Mouse (Mus musculus) lung, adult 2 months (tissue): Measurements from ENCODE around the gene Npnt.

Source experiments
- CTCF ChIP-seq: fragments of 200-500 bp; IDR thresholded peaks from 2 replicates; pipeline ENCODE4 v1.5.1; 2011; ENCODE audit warnings: mild to moderate bottlenecking, low read length, control low read depth; ENCODE audit not compliant: insufficient read depth
- POLR2A ChIP-seq: fragments of 200-500 bp; IDR thresholded peaks from 2 replicates; pipeline ENCODE4 v1.6.1; 2011; ENCODE audit warnings: low read depth, mild to moderate bottlenecking, control low read depth, low read length, borderline replicate concordance; ENCODE audit errors: extremely low read depth

DNA sequence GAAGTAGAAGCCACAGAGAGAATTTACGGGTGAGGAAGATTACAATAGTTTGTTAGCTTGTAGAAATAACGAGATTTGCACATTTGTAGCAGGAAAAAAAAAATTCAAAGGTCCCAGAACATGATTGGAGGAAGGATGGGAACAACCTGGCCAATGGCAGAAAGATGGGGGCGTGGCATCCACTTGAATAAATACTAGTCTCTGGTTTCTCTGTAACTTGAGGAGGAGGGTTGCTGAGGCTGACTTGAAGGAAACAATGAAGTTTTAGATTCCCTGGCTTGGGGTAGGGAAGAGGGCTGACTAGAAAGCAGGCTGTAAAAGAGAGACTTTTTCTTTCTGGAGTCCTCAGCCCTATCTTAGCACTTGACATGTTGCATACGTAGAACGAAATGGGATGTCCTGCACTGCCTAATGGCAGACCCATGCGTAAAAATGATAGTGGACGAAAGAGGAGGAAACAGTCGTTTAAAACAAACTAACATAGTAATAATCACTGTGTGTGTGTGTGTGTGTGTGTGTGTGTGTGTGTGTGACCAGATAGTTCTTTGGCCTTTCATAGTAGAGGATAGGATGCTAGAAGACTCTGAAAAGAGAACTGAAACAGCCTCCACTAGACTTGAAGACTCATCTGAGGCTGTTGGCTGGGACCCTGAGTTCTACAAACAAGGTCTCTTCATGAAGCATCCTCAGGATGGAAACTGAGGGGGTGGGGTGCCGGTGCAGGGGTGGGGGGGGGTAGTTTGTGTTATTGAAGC, 94.5 kb downstream of the Npnt start:
- no peak for TF ChIP-seq CTCF
- TF ChIP-seq POLR2A: no peak
